Mouse (Mus musculus): ENCODE results near the gene Lce1m.

DNA sequence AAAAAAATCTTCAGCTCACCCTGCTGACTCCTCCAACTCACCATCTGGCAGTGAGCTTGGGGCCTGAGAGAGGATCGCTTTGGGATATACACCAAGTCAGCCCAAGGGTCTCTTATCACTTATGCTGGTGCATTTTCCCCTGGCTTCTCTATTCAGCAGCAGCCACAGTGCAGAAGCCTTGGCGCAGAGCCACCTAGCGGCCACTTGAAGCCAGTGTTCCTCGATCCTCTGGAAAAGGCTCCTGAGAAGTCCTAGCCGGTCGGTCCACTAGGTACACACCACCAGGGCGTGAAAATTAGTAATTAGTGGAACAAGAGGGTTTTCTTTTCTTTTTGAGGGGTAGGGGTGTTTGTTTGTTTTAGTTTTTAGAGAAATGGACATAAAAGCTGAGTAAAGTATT lies 20.2 kb downstream of the Lce1m start:
- TF ChIP-seq CTCF (IDR thresholded peaks at IDR 0.05) (peak; percentile 80), EP300 (IDR thresholded peaks at IDR 0.05) (no peak)

Measured in lung, postnatal 0 days (tissue).